Mouse (Mus musculus) lung, adult 2 months (tissue): ENCODE data around the gene Gm49416.

ENCODE experiments used
- CTCF ChIP-seq: fragments of 200-500 bp; IDR thresholded peaks from 2 replicates; pipeline ENCODE4 v1.5.1; 2011; ENCODE audit warnings: mild to moderate bottlenecking, low read length, control low read depth; ENCODE audit not compliant: insufficient read depth
- POLR2A ChIP-seq: fragments of 200-500 bp; IDR thresholded peaks from 2 replicates; pipeline ENCODE4 v1.6.1; 2011; ENCODE audit warnings: low read depth, mild to moderate bottlenecking, control low read depth, low read length, borderline replicate concordance; ENCODE audit errors: extremely low read depth

DNA sequence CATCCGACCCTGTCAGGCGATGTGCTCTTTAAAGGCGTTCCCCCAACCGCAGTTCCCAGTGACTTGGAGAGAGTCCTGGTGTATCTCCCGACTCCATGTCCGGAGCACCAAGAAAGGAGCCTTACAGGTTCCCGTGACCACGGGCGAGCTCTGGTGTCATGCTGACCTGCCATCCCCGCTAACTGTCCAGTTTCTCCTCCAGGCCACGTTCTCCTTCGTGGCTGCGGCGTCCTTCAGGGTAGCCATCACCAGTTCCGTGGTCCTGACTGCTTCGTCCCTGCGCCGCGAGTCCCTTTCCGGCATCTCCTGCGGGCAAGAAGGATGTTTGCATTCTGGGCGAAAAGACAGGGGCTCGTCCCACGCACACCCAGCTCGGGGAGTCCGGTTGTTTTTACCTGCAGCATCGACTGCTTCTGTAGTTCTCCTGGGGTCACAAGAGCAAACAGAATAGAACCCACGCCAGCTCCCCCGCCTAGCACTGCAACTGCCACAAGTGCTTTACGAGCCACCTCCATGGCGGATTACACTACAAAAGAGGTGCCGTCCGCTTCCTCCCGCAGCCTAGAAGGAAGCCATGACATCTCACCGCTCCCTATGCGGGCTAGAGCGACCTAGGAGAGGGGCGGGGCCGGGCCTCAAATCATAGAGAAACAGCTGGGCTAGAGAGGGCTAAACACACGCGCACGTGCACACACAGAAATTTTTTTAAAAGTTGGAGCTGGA is 8.3 kb upstream of the Gm49416 start, which contains the start of gene Uqcc3:
- TF ChIP-seq POLR2A = peak; percentile 92; the same call in 1 of the 2 replicates
- TF ChIP-seq CTCF = no peak
